Mouse (Mus musculus) forelimb bud, embryonic 11.5 days (tissue): ENCODE data around the gene Cenpc1.

Experiments
- DNase-seq: peaks from one replicate; pipeline ENCODE4 v3.0.0-alpha.2; 2012; ENCODE audit warnings: low read depth, low spot score

Cenpc1 gene

DNA sequence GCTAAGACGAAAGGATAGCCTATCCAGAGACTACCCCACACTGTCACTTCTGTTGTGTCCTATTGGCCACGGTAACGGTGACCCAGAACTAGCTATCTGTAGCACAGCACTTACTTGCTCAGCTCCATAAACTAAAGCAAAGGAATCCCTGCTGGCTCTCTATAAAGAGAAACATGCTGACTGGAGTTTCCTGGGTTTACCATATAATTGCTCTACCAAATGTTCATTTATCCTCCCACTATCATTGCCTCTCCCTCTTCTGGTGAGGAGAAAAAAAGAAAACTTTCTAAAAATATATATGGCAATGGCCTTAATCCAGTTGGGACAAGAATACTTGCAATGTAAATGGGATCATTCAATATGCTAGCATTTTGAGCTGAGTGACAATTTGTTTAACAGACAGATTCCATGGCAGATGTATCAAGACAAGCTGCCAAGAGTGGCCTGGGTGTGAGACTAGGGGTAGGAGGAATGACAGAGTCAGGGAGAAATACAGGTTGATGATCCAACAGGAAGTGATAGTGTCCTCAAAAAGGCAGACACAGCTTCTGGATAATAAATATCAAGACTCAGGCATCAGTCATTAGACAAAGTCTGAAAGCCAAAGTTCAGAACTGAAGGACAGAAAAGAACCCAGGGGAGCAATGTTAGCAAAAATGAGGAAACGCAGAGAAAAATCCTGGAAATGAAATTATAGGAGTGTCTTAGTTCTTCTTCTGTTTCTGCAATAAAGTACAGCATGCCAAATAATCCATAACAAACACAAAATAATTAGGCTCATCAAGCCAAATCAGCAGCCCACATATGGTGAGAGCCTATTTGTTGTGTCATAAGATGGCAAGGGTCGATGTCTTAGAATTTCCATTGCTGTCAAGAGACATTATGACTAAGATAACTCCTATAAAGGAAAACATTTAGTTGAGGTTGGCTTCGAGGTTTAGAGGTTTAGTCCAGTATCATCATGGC lies 68.6 kb downstream of the Cenpc1 start:
- DNase-seq: no peak

DNA sequence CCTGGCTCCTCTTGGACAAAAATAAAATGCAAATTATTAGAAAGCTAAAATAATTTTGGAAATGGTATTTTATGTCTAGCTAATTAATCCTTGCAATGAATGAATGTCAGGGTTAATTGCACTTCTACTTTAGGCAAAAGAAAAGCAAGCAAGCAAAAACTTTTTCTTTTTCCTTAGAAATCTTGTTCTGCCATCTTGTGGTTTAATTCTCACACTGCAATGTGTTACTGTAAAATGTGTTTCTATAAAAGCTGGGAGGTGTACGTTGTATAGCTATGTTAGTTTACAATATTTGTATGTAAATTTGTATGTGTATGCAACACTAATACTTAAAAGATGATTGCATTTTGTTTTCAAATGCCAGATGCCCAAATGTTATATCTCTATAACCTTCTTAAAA lies 70.8 kb downstream of the Cenpc1 start:
- DNase-seq: no peak

DNA sequence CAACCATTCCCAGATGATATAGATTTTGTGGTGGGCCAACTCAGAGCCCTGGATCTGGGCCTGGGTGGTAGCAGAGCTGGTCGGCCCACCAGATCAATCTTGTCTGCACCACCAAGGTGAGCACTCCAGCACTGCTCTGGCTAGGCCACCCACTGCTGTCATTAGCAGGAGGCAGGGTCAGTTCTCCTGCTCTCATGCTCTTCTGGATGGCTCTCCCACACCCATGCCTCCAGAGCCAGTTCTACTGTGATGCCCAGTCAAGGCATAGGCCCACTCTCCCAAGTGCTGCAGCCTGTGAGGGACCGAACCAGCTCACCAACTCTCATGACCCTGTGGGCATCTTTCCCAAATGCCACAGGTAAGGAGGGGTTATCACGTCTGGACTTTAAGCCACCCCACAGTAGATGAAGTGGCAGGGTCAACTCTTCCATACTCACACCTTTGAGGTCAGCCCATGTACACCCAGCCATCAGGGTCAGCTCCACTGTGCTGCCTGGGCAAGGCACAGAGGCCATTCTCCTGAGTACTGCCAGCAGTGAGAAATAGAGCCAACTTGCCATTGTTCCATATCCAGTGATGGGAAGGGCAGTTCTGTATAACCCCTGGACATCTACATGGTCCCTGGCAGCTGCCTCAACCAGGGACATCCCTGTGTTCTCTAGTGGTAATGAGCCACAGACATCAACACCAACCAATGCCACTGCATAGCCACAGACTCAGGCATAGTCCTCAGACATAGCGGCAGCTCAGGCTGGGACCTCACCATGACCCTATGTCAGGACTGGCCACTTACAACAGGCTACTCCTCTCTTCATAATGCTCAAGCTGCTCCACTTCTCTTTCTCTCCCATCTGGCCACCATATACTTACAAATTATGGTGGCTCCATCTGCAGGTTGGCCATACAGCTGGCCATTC lies 72.3 kb downstream of the Cenpc1 start:
- no peak for DNase-seq

DNA sequence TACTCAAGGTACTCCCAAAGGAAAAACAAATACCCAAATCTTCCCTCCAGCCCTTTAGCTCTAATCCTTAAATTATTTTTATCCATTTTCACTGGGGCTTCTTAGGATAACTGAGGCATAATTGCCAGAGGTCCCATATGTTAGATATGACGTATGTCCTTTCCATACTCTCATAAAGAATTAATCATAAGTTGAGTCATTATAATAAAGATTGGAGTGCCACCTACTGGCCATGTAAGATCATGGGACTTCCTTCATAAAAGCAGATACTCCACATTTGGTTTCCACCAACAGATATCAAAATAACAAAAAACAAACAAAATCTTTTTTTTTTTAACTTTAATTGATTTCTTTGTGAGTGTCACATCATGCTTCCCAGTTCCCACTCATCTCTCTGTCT lies 73.3 kb downstream of the Cenpc1 start:
- no peak for DNase-seq

DNA sequence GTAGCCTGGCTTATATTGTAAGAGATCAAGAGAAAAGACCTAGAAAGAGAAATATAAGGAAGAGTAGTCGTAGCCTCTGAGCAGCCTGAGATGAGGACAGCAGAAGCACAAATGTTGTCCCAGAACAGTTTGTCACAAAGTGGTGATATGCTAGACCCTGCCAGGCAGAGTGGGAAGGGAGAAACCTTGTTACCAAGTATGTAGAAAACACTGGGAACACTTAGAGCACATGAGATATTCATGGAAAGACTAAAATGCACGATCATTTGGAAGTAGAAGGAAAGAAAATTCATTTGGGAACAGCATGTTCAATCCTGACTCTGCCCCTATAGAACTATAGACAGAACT lies 77.9 kb downstream of the Cenpc1 start:
- DNase-seq: no peak

DNA sequence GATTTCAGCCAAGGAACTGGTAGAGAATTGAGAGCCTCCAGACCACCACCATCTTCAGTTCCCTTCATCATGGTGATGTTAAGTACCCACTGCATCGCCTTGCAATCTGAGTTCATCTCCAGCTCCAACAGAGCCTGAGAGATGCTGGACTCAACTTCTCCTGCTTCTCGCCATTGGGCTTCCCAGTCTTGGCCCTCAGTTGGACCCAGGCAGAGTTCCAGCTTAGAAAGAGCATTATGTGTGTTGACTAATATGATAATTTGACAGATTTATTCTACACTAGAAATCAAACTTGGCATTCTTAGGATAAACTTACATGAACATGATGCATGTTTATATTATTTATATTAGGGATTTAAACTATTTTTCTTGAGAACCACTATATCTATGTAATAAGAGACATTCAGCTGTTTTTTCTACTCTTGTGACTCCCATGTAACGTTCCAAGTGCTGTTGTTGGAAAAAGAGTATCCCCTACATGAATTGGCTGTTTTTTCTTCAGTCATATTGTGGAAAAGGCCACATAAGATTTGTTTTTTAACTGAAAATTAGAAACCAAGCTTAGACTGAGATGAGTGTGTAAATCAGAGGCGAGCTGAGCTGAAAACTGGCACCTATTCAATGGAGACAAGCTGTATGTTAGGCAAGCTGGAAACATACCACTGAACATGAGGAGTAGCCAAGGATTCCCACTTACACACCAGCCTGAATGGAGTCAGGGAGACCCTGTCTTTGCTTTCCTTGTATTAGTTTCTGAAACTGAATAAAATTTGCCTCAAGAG lies 78.5 kb downstream of the Cenpc1 start:
- no peak for DNase-seq

DNA sequence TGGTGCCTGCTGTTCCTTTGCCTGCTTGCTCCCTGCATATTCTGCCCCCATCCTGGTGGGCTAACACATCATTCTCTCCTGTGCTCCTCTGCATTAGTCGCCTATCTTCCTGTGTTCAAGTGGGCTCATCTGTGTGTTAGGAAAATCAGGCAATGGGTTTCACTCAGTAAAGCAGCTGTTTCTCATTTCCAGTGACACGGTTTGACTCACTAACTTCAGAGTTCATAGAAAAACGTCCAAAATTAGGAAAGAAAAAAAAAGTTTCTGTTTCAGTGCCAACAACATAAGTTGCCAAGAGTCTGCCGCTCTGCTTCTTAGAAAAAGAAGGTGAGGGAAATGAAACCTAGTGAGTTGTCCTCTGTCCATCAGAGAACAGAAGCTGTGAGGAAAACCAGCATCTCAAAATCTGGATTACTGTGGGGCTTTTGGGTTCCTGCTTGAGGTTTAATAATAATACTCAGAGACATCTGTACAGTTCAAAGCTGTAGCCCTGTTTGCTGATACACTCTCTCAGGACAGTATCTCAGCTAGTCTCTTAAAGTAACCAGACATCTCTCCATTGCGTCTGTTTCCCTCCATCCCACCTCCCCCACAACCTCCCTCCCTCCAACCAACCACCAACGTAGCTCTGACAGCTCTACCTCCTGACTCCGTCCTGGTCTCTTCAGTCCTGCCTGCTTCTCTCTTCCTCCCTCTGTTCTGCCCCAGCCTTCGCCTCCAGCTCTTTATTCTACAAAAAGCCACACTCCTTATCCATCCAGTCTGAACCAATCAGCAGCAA lies 87.5 kb downstream of the Cenpc1 start:
- no peak for DNase-seq

DNA sequence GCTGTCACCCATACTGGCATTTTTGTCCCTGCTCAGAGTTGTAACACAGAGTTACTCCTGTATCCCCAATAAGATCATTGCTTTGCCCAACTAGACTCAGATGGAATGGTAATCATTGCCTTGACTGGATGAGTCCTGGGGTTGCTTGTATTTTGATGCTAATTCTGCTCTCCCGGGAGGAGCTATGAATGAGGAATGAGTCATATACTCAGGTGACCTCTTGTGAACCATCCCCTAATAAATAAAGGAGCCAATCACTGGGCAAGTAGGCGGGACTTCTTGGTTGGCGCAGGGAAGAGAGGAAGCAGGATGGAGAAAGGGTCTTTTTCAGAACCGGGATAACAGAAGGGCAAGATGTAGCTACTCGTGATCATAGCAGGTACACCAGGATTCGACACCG lies 102.6 kb downstream of the Cenpc1 start:
- no peak for DNase-seq
